Mouse (Mus musculus) C2C12 (cell line): ENCODE data around the gene 4930518I15Rik.
"Not testable (repeated sequence)": the region's sequence is repeated elsewhere in the genome, so short reads cannot be mapped to it uniquely, and the experiment has no call there.

Experiments
- CEBPB ChIP-seq: IDR thresholded peaks from one replicate; pipeline ENCODE4 v1.6.1; 2011; ENCODE audit warnings: low read depth, mild to moderate bottlenecking, control low read depth, moderate library complexity
- USF1 ChIP-seq: IDR thresholded peaks from one replicate; pipeline ENCODE4 v1.6.1; 2011; ENCODE audit warnings: low read depth, mild to moderate bottlenecking, control low read depth, moderate library complexity

DNA sequence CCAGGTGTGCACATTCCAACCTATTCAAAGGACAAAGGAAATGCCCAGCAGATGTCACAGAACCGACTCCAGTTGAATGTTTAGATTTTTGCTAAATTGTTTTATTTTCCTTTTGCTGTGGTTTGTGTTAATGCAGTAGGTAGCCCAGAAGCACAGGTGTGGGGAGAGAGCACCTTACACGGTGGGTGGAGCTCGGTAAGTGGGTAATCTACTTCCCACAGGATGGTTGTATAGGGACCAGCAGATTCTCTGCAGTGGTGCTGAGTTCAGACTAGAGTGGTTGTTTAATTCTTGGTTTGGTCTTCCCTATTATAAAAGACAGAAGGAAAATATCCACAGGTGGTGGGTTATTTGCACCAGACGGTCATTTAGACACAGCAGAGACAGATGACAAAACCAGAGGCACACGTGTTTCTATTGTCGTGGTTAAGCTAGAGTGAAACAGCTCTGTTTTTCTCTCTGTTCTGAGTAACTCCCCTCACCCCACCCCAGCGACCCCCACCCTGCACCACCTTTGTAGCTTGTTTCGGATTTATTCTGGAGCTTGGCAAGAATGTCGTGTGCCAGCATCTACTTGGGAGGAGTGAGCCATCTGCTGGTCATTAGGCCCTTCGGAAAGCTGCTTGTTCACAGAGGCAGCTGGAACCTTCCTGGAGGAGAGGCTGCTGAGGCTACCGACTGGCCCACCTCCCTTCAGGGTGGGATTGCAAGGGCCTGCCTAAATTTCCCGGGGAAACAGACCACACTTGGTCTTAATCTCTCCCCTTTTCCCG, 3.6 kb downstream of the 4930518I15Rik start:
- TF ChIP-seq CEBPB, USF1: not testable (repeated sequence)
